Comparison of ENCODE assay signal across 18 mouse cellular contexts in genomic region chr4:85901316-85901715, GRCm38 (mm10).
A peak's percentile ranks its signal among the peaks of the same experiment; 100 is the strongest.
DNase-seq lines count a peak whose midpoint lies in the region; ATAC-seq and TF ChIP-seq lines count a peak whose summit lies in the region.
"Had no signal": no experiment of that assay in that cellular context is flagged by ENCODE, and none has a peak within 500 bp of the region (broad histone marks: within the 10 kb centered on the region; RNA-seq: fewer than 3 reads in every experiment).

No protein-coding gene starts in this region.

- WGBS in lung, embryonic 16.5 days = 34% methylated on average over 4 of the region's 4 CpGs
- WGBS in kidney, embryonic 16.5 days = 35% methylated on average over 4 of the region's 4 CpGs
- WGBS in stomach, postnatal 0 days = 42% methylated on average over 4 of the region's 4 CpGs

- H3K36me3 ChIP-seq in lung, embryonic 16.5 days (ENCODE audit: control insufficient read depth, insufficient read depth, low read length) = no peaks in the 10 kb centered on the region
- H3K36me3 ChIP-seq in kidney, embryonic 16.5 days (ENCODE audit: insufficient read depth, low read length) = no peaks in the 10 kb centered on the region
- H3K36me3 ChIP-seq in stomach, postnatal 0 days (ENCODE audit: control insufficient read depth, insufficient read depth, low read length) = no peaks in the 10 kb centered on the region
- H3K36me3 ChIP-seq: embryonic facial prominence, embryonic 15.5 days; forebrain, embryonic 12.5 days; heart, embryonic 13.5 days; midbrain, embryonic 12.5 days had no signal

- peaks cover 7% of the 10 kb centered on the region for H3K4me1 ChIP-seq in lung, embryonic 16.5 days (replicated peaks; ENCODE audit: control insufficient read depth, insufficient read depth, low read length)
- H3K4me1 ChIP-seq in kidney, embryonic 16.5 days (ENCODE audit: insufficient read depth, low read length) = peaks cover 3% of the 10 kb centered on the region; the same call in 1 of the 2 replicates
- no peaks in the 10 kb centered on the region for H3K4me1 ChIP-seq in stomach, postnatal 0 days (replicated peaks; ENCODE audit: control insufficient read depth, insufficient read depth)
- H3K4me1 ChIP-seq: embryonic facial prominence, embryonic 15.5 days; forebrain, embryonic 12.5 days; midbrain, embryonic 12.5 days had no signal

- H3K9ac ChIP-seq in lung, embryonic 16.5 days (ENCODE audit: low read length) = no peak overlapping the region
- H3K9ac ChIP-seq in kidney, embryonic 16.5 days (replicated peaks; ENCODE audit: low read length) = no peak overlapping the region
- H3K9ac ChIP-seq in stomach, postnatal 0 days (ENCODE audit: low read length) = no peak overlapping the region
- H3K9ac ChIP-seq: embryonic facial prominence, embryonic 15.5 days; forebrain, embryonic 12.5 days; heart, embryonic 13.5 days; liver, postnatal 0 days; midbrain, embryonic 12.5 days had no signal

- no peak for TF ChIP-seq EP300 in stomach, postnatal 0 days (optimal IDR thresholded peaks at IDR 0.05)

- no peak overlapping the region for H3K4me2 ChIP-seq in lung, embryonic 16.5 days (ENCODE audit: low read depth, low read length)
- H3K4me2 ChIP-seq in kidney, embryonic 16.5 days (replicated peaks; ENCODE audit: low read depth, low read length) = no peak overlapping the region
- H3K4me2 ChIP-seq in stomach, postnatal 0 days (replicated peaks; ENCODE audit: low read depth) = no peak overlapping the region
- H3K4me2 ChIP-seq: embryonic facial prominence, embryonic 15.5 days; forebrain, embryonic 12.5 days; heart, embryonic 13.5 days; midbrain, embryonic 12.5 days had no signal

- peak; percentile 62 for ATAC-seq in lung, embryonic 16.5 days (ENCODE audit: low read depth)
- ATAC-seq in kidney, embryonic 16.5 days (ENCODE audit: low FRiP score, low TSS enrichment) = peak; percentile 82
- ATAC-seq in stomach, postnatal 0 days (ENCODE audit: low FRiP score, low TSS enrichment) = no peak
- ATAC-seq: intestine, postnatal 0 days; liver, postnatal 0 days had no signal

- DNase-seq in adrenal gland, postnatal 10 days = peak; percentile 15
- no peak for DNase-seq in adrenal gland, adult 8-10 months
- no peak for DNase-seq in lung, postnatal 25 days (ENCODE audit: low spot score)
- peak; percentile 21 to 32 for DNase-seq in lung, postnatal 4 days
- DNase-seq in stomach, postnatal 0 days (ENCODE audit: low spot score) = no peak
- no peak for DNase-seq in cerebellum, adult 11-12 months
- DNase-seq: cerebellum, adult 9-11 months; gastrocnemius, postnatal 25 days; liver, postnatal 0 days; spleen, adult 18-20 months had no signal

- H3K4me3 ChIP-seq in lung, embryonic 16.5 days (ENCODE audit: low read length) = no peak overlapping the region
- H3K4me3 ChIP-seq in kidney, embryonic 16.5 days (ENCODE audit: low read length) = no peak overlapping the region
- no peak overlapping the region for H3K4me3 ChIP-seq in stomach, postnatal 0 days (ENCODE audit: low read depth, low read length)
- H3K4me3 ChIP-seq: embryonic facial prominence, embryonic 15.5 days; forebrain, embryonic 12.5 days; heart, embryonic 13.5 days; midbrain, embryonic 12.5 days; myocyte had no signal

- H3K9me3 ChIP-seq in lung, embryonic 16.5 days (ENCODE audit: control insufficient read depth, low read length) = no peaks in the 10 kb centered on the region
- H3K9me3 ChIP-seq in kidney, embryonic 16.5 days (ENCODE audit: low read length) = no peaks in the 10 kb centered on the region
- no peaks in the 10 kb centered on the region for H3K9me3 ChIP-seq in stomach, postnatal 0 days (ENCODE audit: control insufficient read depth, low read length)
- H3K9me3 ChIP-seq: embryonic facial prominence, embryonic 15.5 days; forebrain, embryonic 12.5 days; heart, embryonic 13.5 days; midbrain, embryonic 12.5 days had no signal

- H3K27me3 ChIP-seq in lung, embryonic 16.5 days (ENCODE audit: control insufficient read depth, insufficient read depth, low read depth, low read length) = no peaks in the 10 kb centered on the region
- H3K27me3 ChIP-seq in kidney, embryonic 16.5 days (ENCODE audit: insufficient read depth, low read length) = no peaks in the 10 kb centered on the region
- no peaks in the 10 kb centered on the region for H3K27me3 ChIP-seq in stomach, postnatal 0 days (ENCODE audit: control insufficient read depth, insufficient read depth, low read length)
- H3K27me3 ChIP-seq: embryonic facial prominence, embryonic 15.5 days; forebrain, embryonic 12.5 days; heart, embryonic 13.5 days; midbrain, embryonic 12.5 days had no signal

- no peak overlapping the region for H3K27ac ChIP-seq in lung, embryonic 16.5 days (ENCODE audit: low read length)
- H3K27ac ChIP-seq in kidney, embryonic 16.5 days (ENCODE audit: low read length) = peak overlapping the region; percentile 11; the same call in 1 of the 2 replicates
- no peak overlapping the region for H3K27ac ChIP-seq in stomach, postnatal 0 days (replicated peaks)
- H3K27ac ChIP-seq: embryonic facial prominence, embryonic 15.5 days; forebrain, embryonic 12.5 days; heart, embryonic 13.5 days; midbrain, embryonic 12.5 days had no signal

- TF ChIP-seq CTCF in stomach, postnatal 0 days (IDR thresholded peaks at IDR 0.05; ENCODE audit: low read depth) = no peak

Comparison
In these comparisons a context has a peak if more than half of its experiments do, and no peak if none do; other contexts are left out.
1. DNase-seq: peak in adrenal gland, postnatal 10 days (single experiment) and lung, postnatal 4 days (2 of 2); none in adrenal gland, adult 8-10 months (single experiment), lung, postnatal 25 days (single experiment), stomach, postnatal 0 days (single experiment) and cerebellum, adult 11-12 months (single experiment).